Mouse (Mus musculus) MN1 (cell line): ENCODE data around the gene Fcgr3.

ENCODE experiments used
- DNase-seq: peaks from one replicate; pipeline ENCODE4 v3.0.0-alpha.2; 2016; ENCODE audit warnings: low spot score

Gene Fcgr3

GRCm38 (mm10) chr1:171011733-171012132 lies 53.0 kb downstream of the Fcgr3 start:
- no peak for DNase-seq

- DNase-seq = no peak
Measured at GRCm38 (mm10) chr1:171006905-171007304, 57.8 kb downstream of the Fcgr3 start.

- DNase-seq = no peak
Measured at GRCm38 (mm10) chr1:171006335-171006734, 58.4 kb downstream of the Fcgr3 start.

DNA sequence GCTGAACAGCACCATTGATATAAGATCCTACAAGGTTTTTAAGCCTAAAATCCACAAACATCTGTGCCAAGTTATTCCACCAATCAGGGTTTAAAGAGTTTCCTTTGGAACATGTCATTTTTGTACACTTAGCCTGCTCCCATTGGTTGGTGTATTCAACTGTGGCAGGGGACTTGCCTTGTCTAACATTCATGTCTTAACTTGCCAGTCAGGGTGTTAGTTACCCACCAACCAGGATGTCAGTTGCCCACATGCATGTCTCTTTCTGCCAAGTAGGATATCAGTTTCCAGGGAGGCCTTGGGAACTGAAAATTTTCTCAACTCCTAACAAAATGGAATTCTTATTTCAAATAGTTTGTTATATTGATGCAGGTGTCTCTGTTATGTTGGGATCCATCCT lies 59.1 kb downstream of the Fcgr3 start:
- no peak for DNase-seq

GRCm38 (mm10) chr1:171005081-171005480 lies 59.7 kb downstream of the Fcgr3 start:
- no peak for DNase-seq
